Mouse (Mus musculus): ENCODE results near the gene Enox1.
A peak's percentile ranks its signal among the peaks of the same experiment; 100 is the strongest.

Gene Enox1

GRCm38 (mm10) chr14:77714931-77715535, 558.5 kb downstream of the Enox1 start:
- TF ChIP-seq NANOG (IDR thresholded peaks at IDR 0.05; ENCODE audit: borderline replicate concordance, low read length): no peak
- TF ChIP-seq CTCF (conservative IDR thresholded peaks at IDR 0.05; ENCODE audit: low read length): no peak
- TF ChIP-seq POU5F1 (IDR thresholded peaks at IDR 0.05; ENCODE audit: borderline replicate concordance, low read length): no peak
- Histone ChIP-seq H3K9me3 (ENCODE audit: low read length) (0 out of 2 replicates have a peak, but pooled peaks cover 3% of the 10 kb centered on the region), H3K4me1 (replicated peaks; ENCODE audit: low read depth, low read length) (peaks cover 21% of the 10 kb centered on the region), H3K36me3 (ENCODE audit: insufficient read depth, low read length) (peaks cover 98% of the 10 kb centered on the region), H3K27me3 (ENCODE audit: insufficient read depth, low read length) (no peaks in the 10 kb centered on the region), H3K4me3 (replicated peaks; ENCODE audit: low read length) (no peak overlapping the region)

DNA sequence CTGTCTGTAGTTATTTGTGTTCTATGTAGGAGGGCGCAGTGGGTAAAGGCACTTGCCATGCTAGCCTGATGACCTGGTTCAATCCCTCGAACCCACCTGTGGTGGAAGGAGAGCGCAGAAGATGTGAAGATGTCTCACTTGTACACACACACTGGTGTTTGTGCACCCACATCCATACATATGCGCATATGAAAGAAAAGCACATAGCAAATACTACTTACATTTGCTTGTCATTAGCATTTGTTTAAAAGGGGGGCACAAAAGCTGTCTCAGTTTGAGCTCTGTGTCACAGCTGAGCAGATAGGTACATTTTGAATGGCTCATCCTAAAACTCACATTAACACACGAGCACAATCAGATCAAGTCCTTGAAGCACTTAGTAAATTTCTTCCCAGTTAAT, 560.4 kb downstream of the Enox1 start:
- no peaks in the 10 kb centered on the region for H3K27me3 ChIP-seq (ENCODE audit: insufficient read depth, low read length)
- 0 out of 2 replicates have a peak, but pooled peaks cover 3% of the 10 kb centered on the region for H3K9me3 ChIP-seq (ENCODE audit: low read length)
- H3K4me3 ChIP-seq (replicated peaks; ENCODE audit: low read length): no peak overlapping the region
- H3K4me1 ChIP-seq (replicated peaks; ENCODE audit: low read depth, low read length): peaks cover 21% of the 10 kb centered on the region
- TF ChIP-seq POU5F1 (IDR thresholded peaks at IDR 0.05; ENCODE audit: borderline replicate concordance, low read length) (peak; percentile 92), NANOG (IDR thresholded peaks at IDR 0.05; ENCODE audit: borderline replicate concordance, low read length) (no peak)
- peaks cover 97% of the 10 kb centered on the region for H3K36me3 ChIP-seq (ENCODE audit: insufficient read depth, low read length)

DNA sequence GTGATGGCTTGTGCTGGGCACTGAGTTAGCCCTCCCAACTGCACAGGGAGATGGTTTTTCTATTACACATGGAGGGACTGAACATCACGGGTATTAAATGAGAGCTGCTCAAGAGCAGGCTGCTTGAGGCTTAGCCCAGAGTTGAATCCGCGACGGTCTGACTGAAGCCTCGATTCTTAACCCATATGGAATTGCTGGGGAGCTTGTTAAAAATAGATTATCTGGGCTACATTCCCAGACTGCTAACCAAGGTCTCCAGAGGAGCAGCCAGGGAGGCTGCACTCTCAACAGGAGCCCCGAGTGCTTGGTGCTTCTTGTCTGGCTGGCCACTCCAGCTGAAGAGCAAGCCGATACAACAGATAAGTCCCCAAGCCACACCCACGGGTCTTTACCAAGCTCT, 562.3 kb downstream of the Enox1 start:
- Histone ChIP-seq H3K27me3 (ENCODE audit: insufficient read depth, low read length) (no peaks in the 10 kb centered on the region), H3K9me3 (ENCODE audit: low read length) (0 out of 2 replicates have a peak, but pooled peaks cover 3% of the 10 kb centered on the region), H3K4me3 (replicated peaks; ENCODE audit: low read length) (no peak overlapping the region), H3K4me1 (replicated peaks; ENCODE audit: low read depth, low read length) (peaks cover 21% of the 10 kb centered on the region), H3K36me3 (ENCODE audit: insufficient read depth, low read length) (peaks cover 91% of the 10 kb centered on the region)
- no peak for TF ChIP-seq NANOG (IDR thresholded peaks at IDR 0.05; ENCODE audit: borderline replicate concordance, low read length)
- TF ChIP-seq CTCF (conservative IDR thresholded peaks at IDR 0.05; ENCODE audit: low read length): no peak
- no peak for TF ChIP-seq POU5F1 (IDR thresholded peaks at IDR 0.05; ENCODE audit: borderline replicate concordance, low read length)

DNA sequence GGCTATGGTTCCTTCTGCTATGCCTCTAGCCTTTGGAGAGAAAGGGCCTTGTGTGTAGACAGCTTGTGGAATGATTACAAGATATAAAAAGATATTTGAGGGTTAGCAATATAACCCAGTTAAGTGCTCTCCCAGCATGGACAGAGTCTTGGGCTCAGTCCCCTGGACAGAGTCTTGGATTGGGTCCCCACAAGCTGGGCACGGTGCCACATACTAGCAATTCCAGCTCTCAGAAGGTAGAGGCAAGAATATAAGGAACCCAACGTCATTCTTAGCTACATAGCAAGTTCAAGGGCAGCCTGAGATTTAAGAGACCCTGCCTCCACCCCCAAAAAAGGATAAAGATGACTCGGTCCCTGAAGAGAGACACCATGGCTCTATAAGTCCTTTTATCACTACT, 581.5 kb downstream of the Enox1 start:
- Histone ChIP-seq H3K4me3 (replicated peaks; ENCODE audit: low read length) (no peak overlapping the region), H3K4me1 (replicated peaks; ENCODE audit: low read depth, low read length) (no peaks in the 10 kb centered on the region), H3K9me3 (ENCODE audit: low read length) (no peaks in the 10 kb centered on the region), H3K27me3 (ENCODE audit: insufficient read depth, low read length) (peaks cover 45% of the 10 kb centered on the region), H3K36me3 (ENCODE audit: insufficient read depth, low read length) (no peaks in the 10 kb centered on the region)
- TF ChIP-seq POU5F1 (IDR thresholded peaks at IDR 0.05; ENCODE audit: borderline replicate concordance, low read length) (no peak), CTCF (conservative IDR thresholded peaks at IDR 0.05; ENCODE audit: low read length) (no peak)

DNA sequence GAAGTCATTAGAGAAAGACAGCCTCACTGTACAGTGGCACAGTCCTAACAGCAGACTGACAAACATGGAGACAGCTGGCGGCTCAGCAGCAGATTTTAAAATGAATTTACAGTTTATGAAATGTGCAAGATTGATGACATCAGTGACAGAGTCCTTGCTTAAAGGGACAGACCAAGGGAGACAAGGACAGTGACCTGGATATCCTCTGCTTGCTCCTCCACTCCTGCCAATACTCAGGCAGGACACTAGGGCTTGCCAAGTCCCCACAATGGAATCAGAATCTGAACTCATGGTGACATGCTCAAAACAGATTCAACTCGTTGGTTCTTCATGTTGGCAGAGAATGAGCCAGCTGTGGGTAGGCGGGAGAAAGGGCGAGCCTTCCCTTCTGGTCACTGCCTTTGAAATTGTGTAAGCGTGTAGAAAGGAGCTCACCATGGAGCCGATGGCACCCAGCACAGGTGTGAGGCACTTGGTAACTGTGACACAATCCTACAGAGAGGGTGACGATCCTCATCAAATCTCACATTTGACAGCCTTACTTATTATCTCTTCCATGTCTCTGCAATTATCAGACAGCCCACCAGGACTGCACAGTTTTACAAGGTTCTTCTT, 582.3 kb downstream of the Enox1 start:
- no peak overlapping the region for H3K4me3 ChIP-seq (replicated peaks; ENCODE audit: low read length)
- H3K4me1 ChIP-seq (replicated peaks; ENCODE audit: low read depth, low read length): no peaks in the 10 kb centered on the region
- no peaks in the 10 kb centered on the region for H3K36me3 ChIP-seq (ENCODE audit: insufficient read depth, low read length)
- peaks cover 4% of the 10 kb centered on the region for H3K9me3 ChIP-seq (ENCODE audit: low read length)
- H3K27me3 ChIP-seq (ENCODE audit: insufficient read depth, low read length): peaks cover 41% of the 10 kb centered on the region
- no peak for TF ChIP-seq CTCF (conservative IDR thresholded peaks at IDR 0.05; ENCODE audit: low read length)
- TF ChIP-seq NANOG (IDR thresholded peaks at IDR 0.05; ENCODE audit: borderline replicate concordance, low read length): no peak
- no peak for TF ChIP-seq POU5F1 (IDR thresholded peaks at IDR 0.05; ENCODE audit: borderline replicate concordance, low read length)

GRCm38 (mm10) chr14:77739376-77739775, 582.8 kb downstream of the Enox1 start:
- Histone ChIP-seq H3K4me1 (replicated peaks; ENCODE audit: low read depth, low read length) (no peaks in the 10 kb centered on the region), H3K27me3 (ENCODE audit: insufficient read depth, low read length) (peaks cover 40% of the 10 kb centered on the region), H3K36me3 (ENCODE audit: insufficient read depth, low read length) (no peaks in the 10 kb centered on the region), H3K9me3 (ENCODE audit: low read length) (peaks cover 8% of the 10 kb centered on the region), H3K4me3 (replicated peaks; ENCODE audit: low read length) (no peak overlapping the region)
- TF ChIP-seq POU5F1 (IDR thresholded peaks at IDR 0.05; ENCODE audit: borderline replicate concordance, low read length): no peak
- TF ChIP-seq CTCF (conservative IDR thresholded peaks at IDR 0.05; ENCODE audit: low read length): no peak
- no peak for TF ChIP-seq NANOG (IDR thresholded peaks at IDR 0.05; ENCODE audit: borderline replicate concordance, low read length)

DNA sequence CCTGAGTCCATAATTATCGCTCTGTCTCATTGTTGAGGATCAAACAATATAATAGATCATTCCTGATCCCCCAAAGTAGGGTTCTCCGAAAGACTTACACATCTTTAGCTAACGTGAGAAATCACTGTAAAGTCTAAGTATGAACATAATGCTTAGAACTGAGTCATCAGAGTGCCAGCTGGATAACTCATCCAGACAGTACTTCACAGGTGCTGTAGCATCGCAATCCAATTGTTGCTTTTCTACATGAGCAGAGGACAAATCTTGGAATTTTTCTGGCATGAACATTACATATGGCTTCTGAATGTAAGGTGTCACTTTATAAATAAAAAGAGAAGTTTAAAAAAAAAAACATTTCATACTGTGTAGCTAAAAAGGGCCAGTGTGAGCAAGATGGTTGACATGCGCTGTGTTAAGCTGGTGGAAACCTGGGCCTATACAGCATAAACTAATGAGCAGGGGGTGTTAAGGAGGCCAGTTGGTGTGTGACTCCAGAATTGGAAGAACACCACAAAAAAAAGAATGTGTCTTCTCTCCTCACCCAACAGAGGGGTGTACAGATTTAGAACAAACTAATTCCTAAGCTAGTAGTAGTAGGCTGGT, 588.2 kb downstream of the Enox1 start:
- Histone ChIP-seq H3K9me3 (ENCODE audit: low read length) (peaks cover 9% of the 10 kb centered on the region), H3K36me3 (ENCODE audit: insufficient read depth, low read length) (no peaks in the 10 kb centered on the region), H3K4me1 (replicated peaks; ENCODE audit: low read depth, low read length) (no peaks in the 10 kb centered on the region), H3K4me3 (replicated peaks; ENCODE audit: low read length) (no peak overlapping the region), H3K27me3 (ENCODE audit: insufficient read depth, low read length) (peaks cover 28% of the 10 kb centered on the region)
- no peak for TF ChIP-seq NANOG (IDR thresholded peaks at IDR 0.05; ENCODE audit: borderline replicate concordance, low read length)
- TF ChIP-seq CTCF (conservative IDR thresholded peaks at IDR 0.05; ENCODE audit: low read length): no peak
- no peak for TF ChIP-seq POU5F1 (IDR thresholded peaks at IDR 0.05; ENCODE audit: borderline replicate concordance, low read length)

DNA sequence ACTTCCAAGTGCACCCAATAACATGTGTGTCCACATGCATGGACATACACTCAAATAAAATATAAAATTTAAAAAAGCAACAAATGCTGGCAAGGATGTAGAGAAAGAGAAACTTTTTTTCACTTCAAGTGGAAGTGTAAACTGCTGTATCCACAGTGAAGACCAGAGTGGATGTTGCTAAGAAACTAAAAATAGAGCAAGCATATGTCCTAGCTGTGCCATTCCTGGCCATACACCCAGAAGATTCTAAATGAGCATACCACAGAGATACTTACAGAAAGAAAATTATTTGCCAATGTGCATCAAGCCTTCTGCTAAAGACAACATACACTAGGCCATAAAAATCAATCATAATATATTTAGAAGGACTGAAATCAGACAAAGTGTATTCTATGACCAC, 592.4 kb downstream of the Enox1 start:
- peaks cover 17% of the 10 kb centered on the region for H3K9me3 ChIP-seq (ENCODE audit: low read length)
- H3K4me1 ChIP-seq (replicated peaks; ENCODE audit: low read depth, low read length): no peaks in the 10 kb centered on the region
- no peak for TF ChIP-seq POU5F1 (IDR thresholded peaks at IDR 0.05; ENCODE audit: borderline replicate concordance, low read length)
- no peak for TF ChIP-seq NANOG (IDR thresholded peaks at IDR 0.05; ENCODE audit: borderline replicate concordance, low read length)
- TF ChIP-seq CTCF (conservative IDR thresholded peaks at IDR 0.05; ENCODE audit: low read length): no peak
- H3K4me3 ChIP-seq (replicated peaks; ENCODE audit: low read length): no peak overlapping the region
- H3K27me3 ChIP-seq (ENCODE audit: insufficient read depth, low read length): peaks cover 19% of the 10 kb centered on the region
- H3K36me3 ChIP-seq (ENCODE audit: insufficient read depth, low read length): no peaks in the 10 kb centered on the region
